Mouse (Mus musculus): ENCODE measurements around the gene Plekha7.

The Plekha7 gene

GRCm38 (mm10) chr7:116191138-116191537 lies 117.0 kb downstream of the Plekha7 start:
- in situ Hi-C loops (cut with MboI; ENCODE audit: low sequenced_read_pairs): no loop called here

DNA sequence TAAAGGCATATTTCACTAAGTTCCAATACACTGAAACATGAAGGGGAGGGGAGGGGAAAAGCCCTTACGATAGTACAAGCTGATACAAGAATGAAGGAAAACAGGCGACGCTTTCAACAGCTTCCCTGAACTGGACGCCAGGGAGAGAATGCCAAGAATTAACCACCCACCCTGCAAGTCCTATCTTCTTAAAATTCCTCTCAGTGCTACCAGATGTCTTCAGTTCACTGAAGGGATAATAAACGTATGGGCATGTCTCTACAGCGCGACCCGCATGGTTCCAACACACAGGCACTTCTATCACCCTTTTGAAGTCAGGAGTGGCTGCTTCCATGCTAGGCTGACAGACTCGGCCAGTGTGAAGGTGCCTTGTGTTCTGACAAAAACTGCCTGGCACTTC lies 118.5 kb downstream of the Plekha7 start:
- in situ Hi-C loops (cut with MboI; ENCODE audit: low sequenced_read_pairs): no loop called here

GRCm38 (mm10) chr7:116188391-116188790 lies 119.8 kb downstream of the Plekha7 start:
- in situ Hi-C loops (cut with MboI; ENCODE audit: low sequenced_read_pairs): no loop called here

GRCm38 (mm10) chr7:116187521-116187920 lies 120.7 kb downstream of the Plekha7 start:
- in situ Hi-C loops (cut with MboI; ENCODE audit: low sequenced_read_pairs): no loop called here

GRCm38 (mm10) chr7:116186847-116187246 lies 121.3 kb downstream of the Plekha7 start:
- in situ Hi-C loops (cut with MboI; ENCODE audit: low sequenced_read_pairs): no loop called here

DNA sequence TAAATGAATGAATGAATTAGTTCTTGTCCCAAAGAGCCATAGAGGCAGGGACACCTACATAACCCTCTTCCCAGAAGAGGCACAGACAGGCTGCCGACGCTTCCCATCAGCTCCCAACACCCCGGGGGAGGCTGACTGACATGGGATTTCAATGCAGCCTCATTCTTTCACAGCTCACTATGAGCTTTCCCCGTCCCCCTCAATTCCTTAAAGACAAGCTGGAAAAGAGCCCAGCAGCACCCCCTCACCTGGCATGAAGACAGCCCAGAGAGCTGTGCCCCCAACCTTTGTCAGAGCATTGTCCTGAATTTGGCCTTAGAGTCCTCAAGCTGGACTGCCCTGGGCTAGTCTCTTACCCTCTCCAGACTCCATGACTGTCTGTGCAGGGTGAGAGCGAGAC lies 122.0 kb downstream of the Plekha7 start:
- in situ Hi-C loops (cut with MboI; ENCODE audit: low sequenced_read_pairs): no loop called here

DNA sequence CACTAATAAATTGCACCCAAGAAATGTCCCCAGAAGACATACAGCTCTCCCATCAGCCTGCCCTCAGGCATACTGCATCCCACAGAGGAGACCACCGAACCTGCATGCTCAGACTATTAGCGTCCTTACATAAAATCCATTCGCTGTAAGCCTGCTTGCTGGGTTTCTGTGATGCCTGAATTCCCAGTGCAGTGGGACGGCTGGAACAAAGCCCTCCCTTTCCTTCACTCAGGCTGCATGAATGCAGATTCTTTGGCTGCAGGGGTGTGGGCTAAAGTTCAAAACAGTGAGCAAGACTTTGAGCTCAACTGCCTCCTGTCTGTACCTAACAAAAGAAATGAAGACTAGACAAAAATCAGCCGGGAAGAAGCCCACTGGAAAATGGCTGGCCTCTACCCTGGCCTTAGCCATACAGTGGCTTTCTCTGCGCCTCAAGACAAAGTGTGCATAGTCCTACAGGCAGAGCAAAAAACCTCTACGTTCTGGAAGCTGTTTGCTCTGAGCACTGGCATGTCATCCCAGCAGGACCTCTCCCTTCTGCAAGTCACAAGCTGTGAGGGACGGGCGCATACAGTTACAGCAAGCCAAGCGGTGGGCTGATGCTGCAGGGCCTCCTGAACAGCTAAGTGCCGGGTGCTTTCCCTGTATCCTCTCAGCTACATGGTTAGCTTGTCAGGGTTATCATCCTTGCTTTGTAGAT lies 123.7 kb downstream of the Plekha7 start:
- in situ Hi-C loops (cut with MboI; ENCODE audit: low sequenced_read_pairs): no loop called here

DNA sequence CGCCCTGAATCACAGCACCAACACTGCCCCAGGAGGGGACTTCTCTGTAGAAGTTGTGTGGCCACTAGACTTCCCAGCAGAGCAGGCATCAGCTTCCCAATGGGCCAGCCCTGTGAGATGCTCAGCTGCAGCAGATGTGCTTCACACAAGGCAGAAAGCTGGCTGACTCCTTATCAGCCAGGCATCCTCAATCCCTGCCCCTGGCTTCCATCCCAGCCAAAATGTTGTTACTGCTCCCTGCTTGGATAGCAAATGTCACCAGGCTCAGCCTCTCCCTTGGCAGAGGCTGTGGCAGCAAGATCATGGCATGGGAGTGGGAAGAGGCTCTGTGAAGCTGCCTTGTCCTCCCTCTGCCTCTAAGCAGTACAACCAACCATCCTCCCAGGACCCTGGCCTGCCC lies 125.7 kb downstream of the Plekha7 start:
- in situ Hi-C loops (cut with MboI; ENCODE audit: low sequenced_read_pairs): no loop called here

- in situ Hi-C loops (cut with MboI; ENCODE audit: low sequenced_read_pairs): no loop called here
These were observed 126.7 kb downstream of the Plekha7 start for GRCm38 (mm10) chr7:116181444-116181946.

DNA sequence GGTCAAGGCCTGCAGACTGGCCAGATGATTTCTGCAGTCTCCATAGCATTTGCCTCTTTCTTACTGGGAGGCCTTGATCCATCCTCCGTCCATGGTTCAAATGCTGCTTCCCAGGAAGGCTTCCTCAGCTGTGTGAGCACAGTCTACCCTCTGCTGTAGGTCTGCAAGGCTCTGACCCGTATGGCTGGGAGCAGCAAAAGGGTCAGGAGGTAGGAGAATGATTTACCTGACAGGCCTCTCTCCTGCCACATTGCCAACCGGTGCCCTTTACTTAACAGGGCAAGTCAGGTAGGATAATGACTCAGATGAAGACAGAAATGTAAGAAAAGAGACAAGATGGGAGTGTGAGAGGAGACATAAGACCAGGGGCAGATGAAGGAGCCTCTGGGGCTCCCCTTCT lies 129.3 kb downstream of the Plekha7 start:
- in situ Hi-C loops (cut with MboI; ENCODE audit: low sequenced_read_pairs): no loop called here

GRCm38 (mm10) chr7:116172774-116173173 lies 135.4 kb downstream of the Plekha7 start:
- in situ Hi-C loops (cut with MboI; ENCODE audit: low sequenced_read_pairs): no loop called here

DNA sequence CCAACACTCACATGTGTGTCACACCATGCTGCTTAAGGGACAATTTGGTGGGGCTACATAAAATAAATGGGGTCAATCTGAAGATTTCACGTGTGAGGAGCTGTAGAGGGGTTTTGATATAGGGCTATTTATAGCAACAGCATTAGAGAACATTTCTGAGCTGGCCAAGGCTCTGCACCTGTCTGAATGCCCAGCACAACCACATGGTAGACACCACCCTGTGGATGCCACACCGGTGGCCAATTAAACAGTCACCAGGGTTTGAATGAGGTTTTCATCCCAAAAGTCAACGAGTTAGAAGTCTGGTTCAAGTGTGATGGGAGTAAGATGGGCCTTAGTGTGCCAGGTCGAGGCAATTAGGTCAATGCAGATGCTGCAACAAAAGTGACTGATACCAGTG lies 138.8 kb downstream of the Plekha7 start:
- in situ Hi-C loops (cut with MboI; ENCODE audit: low sequenced_read_pairs): no loop called here

GRCm38 (mm10) chr7:116168224-116168623 lies 140.0 kb downstream of the Plekha7 start:
- in situ Hi-C loops (cut with MboI; ENCODE audit: low sequenced_read_pairs): no loop called here

GRCm38 (mm10) chr7:116164232-116164631 lies 143.9 kb downstream of the Plekha7 start:
- in situ Hi-C loops (cut with MboI; ENCODE audit: low sequenced_read_pairs): no loop called here

- in situ Hi-C loops (cut with MboI; ENCODE audit: low sequenced_read_pairs): no loop called here
These were observed 146.6 kb downstream of the Plekha7 start for GRCm38 (mm10) chr7:116161544-116161943.

DNA sequence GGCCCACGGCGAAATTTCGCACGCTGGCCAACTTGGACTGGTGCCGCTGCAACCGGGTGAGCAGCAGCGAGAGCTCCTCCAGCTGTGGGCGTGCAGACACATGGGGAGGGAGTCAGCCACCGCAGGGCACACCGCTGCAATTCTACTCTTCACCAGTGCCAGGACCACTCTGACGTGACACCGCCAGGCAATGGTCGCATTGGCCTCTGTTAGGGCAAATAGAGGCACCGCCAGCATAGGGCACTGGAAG lies 151.4 kb downstream of the Plekha7 start:
- in situ Hi-C loops (cut with MboI; ENCODE audit: low sequenced_read_pairs): no loop called here

- in situ Hi-C loops (cut with MboI; ENCODE audit: low sequenced_read_pairs): no loop called here
These were observed 151.9 kb downstream of the Plekha7 start for GRCm38 (mm10) chr7:116156072-116156893.

DNA sequence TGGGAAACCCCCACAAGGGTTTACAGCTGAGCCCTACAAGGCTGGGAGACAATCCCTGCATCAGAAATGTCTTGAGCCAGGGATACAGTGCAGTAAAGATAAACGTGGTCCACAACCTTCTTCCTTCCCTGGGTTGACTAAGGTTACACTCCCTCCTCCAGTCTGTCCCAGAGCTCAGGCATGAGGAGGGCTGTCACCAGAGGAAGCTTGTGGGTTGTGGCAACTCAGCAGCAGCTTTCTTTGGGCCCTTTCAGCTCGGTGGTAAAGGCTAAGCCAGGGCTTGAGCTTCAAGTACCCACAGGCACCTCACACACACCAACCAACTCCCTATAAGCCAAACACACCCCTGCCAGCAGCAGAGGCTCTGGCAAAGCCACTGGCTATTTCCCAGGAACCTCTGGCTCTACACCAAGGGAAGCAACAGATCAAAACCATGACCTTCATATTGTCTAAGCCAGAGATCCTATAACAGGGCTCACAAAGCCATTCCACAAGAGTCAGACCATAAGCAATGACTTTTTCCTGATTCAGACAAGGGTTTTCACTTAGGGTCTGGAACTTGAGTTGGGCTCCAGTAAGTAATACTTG lies 154.3 kb downstream of the Plekha7 start:
- in situ Hi-C loops (cut with MboI; ENCODE audit: low sequenced_read_pairs): no loop called here

- in situ Hi-C loops (cut with MboI; ENCODE audit: low sequenced_read_pairs): no loop called here
These were observed 158.6 kb downstream of the Plekha7 start for GRCm38 (mm10) chr7:116149568-116149967.

- in situ Hi-C loops (cut with MboI; ENCODE audit: low sequenced_read_pairs): no loop called here
These were observed 161.1 kb downstream of the Plekha7 start for GRCm38 (mm10) chr7:116147114-116147513.

- in situ Hi-C loops (cut with MboI; ENCODE audit: low sequenced_read_pairs): no loop called here
These were observed 163.1 kb downstream of the Plekha7 start for GRCm38 (mm10) chr7:116145030-116145429.

- in situ Hi-C loops (cut with MboI; ENCODE audit: low sequenced_read_pairs): no loop called here
These were observed 170.5 kb downstream of the Plekha7 start for GRCm38 (mm10) chr7:116137671-116138070.
